Mouse (Mus musculus): Measurements from ENCODE around the gene Ctnnb1. TPM values are rescaled to one million over a fixed set of nuclear protein-coding genes. Genes with fewer than 3 reads are reported as not detected.
A peak's percentile ranks its signal among the peaks of the same experiment; 100 is the strongest.

The Ctnnb1 gene
- polyA plus RNA-seq, 1 experiment from 2014 or later = 284 TPM

- Histone ChIP-seq H3K36me3 (no peaks in the 10 kb centered on the region), H3K4me3 (no peak overlapping the region), H3K4me2 (no peak overlapping the region), H3K27me3 (no peaks in the 10 kb centered on the region), H3K4me1 (replicated peaks) (peaks cover 25% of the 10 kb centered on the region), H3K9ac (no peak overlapping the region), H3K9me3 (replicated peaks) (no peaks in the 10 kb centered on the region), H3K27ac (peak overlapping the region; percentile 65)
- WGBS = 39% methylated on average over 7 of the region's 7 CpGs
- ATAC-seq (replicated peaks; ENCODE audit: insufficient number of reproducible peaks, insufficient read depth, low FRiP score, low read depth) = peak; percentile 58; the same call in 1 of the 2 replicates
These were observed 71.8 kb downstream of the Ctnnb1 start for GRCm38 (mm10) chr9:121000641-121001320.

- Histone ChIP-seq H3K27ac (0 out of 2 replicates have a peak overlapping the region, but pooled peaks have one; percentile 65), H3K4me3 (no peak overlapping the region), H3K4me2 (no peak overlapping the region), H3K9ac (no peak overlapping the region), H3K36me3 (no peaks in the 10 kb centered on the region), H3K9me3 (replicated peaks) (no peaks in the 10 kb centered on the region), H3K27me3 (no peaks in the 10 kb centered on the region), H3K4me1 (replicated peaks) (peaks cover 25% of the 10 kb centered on the region)
- WGBS = 59% methylated on average over 15 of the region's 15 CpGs
- ATAC-seq (replicated peaks; ENCODE audit: insufficient number of reproducible peaks, insufficient read depth, low FRiP score, low read depth) = 0 out of 2 replicates have a peak, but pooled peaks have one; percentile 43
These were observed 72.9 kb downstream of the Ctnnb1 start for GRCm38 (mm10) chr9:121001681-121002540.

GRCm38 (mm10) chr9:121005961-121006360 is 76.9 kb downstream of the Ctnnb1 start:
- no peak overlapping the region for H3K4me2 ChIP-seq
- no peaks in the 10 kb centered on the region for H3K36me3 ChIP-seq
- H3K27ac ChIP-seq = no peak overlapping the region
- no peak for ATAC-seq (replicated peaks; ENCODE audit: insufficient number of reproducible peaks, insufficient read depth, low FRiP score, low read depth)
- 70% methylated on average over 7 of the region's 7 CpGs for WGBS
- no peak overlapping the region for H3K4me3 ChIP-seq
- no peak overlapping the region for H3K9ac ChIP-seq
- H3K27me3 ChIP-seq = no peaks in the 10 kb centered on the region
- H3K4me1 ChIP-seq (replicated peaks) = peaks cover 11% of the 10 kb centered on the region
- H3K9me3 ChIP-seq (replicated peaks) = no peaks in the 10 kb centered on the region

Small RNA genes within 50 kb of the gene (microRNA-seq; reads per million reads assigned to microRNA genes)
- gene Mir7090 = not detected
